Mouse (Mus musculus): ENCODE results near the gene Carm1.

The Carm1 gene

GRCm38 (mm10) chr9:21615617-21616231 lies 69.0 kb downstream of the Carm1 start, which contains the start of gene Smarca4:
Gene Smarca4 (plus strand): TSS chr9:21616169.
- peak; percentile 99 for DNase-seq (ENCODE audit: low spot score)

GRCm38 (mm10) chr9:21616232-21616781 lies 69.6 kb downstream of the Carm1 start:
- no peak for DNase-seq (ENCODE audit: low spot score)

GRCm38 (mm10) chr9:21617066-21617465 lies 70.4 kb downstream of the Carm1 start:
- DNase-seq (ENCODE audit: low spot score), result no peak

GRCm38 (mm10) chr9:21620229-21620628 lies 73.5 kb downstream of the Carm1 start:
- no peak for DNase-seq (ENCODE audit: low spot score)

GRCm38 (mm10) chr9:21622676-21623075 lies 76.0 kb downstream of the Carm1 start:
- DNase-seq (ENCODE audit: low spot score), result no peak

- no peak for DNase-seq (ENCODE audit: low spot score)
Observed at GRCm38 (mm10) chr9:21625342-21626339, 78.9 kb downstream of the Carm1 start.

- peak; percentile 39 for DNase-seq (ENCODE audit: low spot score)
Observed at GRCm38 (mm10) chr9:21626571-21626970, 79.9 kb downstream of the Carm1 start.

- DNase-seq (ENCODE audit: low spot score), result no peak
Observed at GRCm38 (mm10) chr9:21627145-21627795, 80.6 kb downstream of the Carm1 start.

GRCm38 (mm10) chr9:21630673-21631072 lies 84.0 kb downstream of the Carm1 start:
- peak; percentile 62 for DNase-seq (ENCODE audit: low spot score)

GRCm38 (mm10) chr9:21633106-21633505 lies 86.4 kb downstream of the Carm1 start:
- no peak for DNase-seq (ENCODE audit: low spot score)

GRCm38 (mm10) chr9:21635639-21636038 lies 88.9 kb downstream of the Carm1 start:
- DNase-seq (ENCODE audit: low spot score), result no peak

GRCm38 (mm10) chr9:21639031-21639430 lies 92.3 kb downstream of the Carm1 start:
- DNase-seq (ENCODE audit: low spot score), result no peak
